26 mouse cellular contexts compared by ENCODE assay signal in genomic region chr4:153469712-153470111, GRCm38 (mm10). TPM values are rescaled to one million over a fixed set of nuclear protein-coding genes. Genes with fewer than 3 reads are reported as not detected.
DNase-seq lines count a peak whose midpoint lies in the region; ATAC-seq and TF ChIP-seq lines count a peak whose summit lies in the region.
"Had no signal": no experiment of that assay in that cellular context is flagged by ENCODE, and none has a peak within 500 bp of the region (broad histone marks: within the 10 kb centered on the region; RNA-seq: fewer than 3 reads in every experiment).

No protein-coding gene starts in this region.

- H3K27me3 ChIP-seq in cerebellum, adult 2 months (ENCODE audit: control insufficient read depth, insufficient read depth, low read length): no peaks in the 10 kb centered on the region
- H3K27me3 ChIP-seq in E14TG2a.4 (ENCODE audit: insufficient read depth, low read length): peaks cover 22% of the 10 kb centered on the region
- H3K27me3 ChIP-seq: CH12.LX; embryonic facial prominence, embryonic 12.5 days; embryonic facial prominence, embryonic 15.5 days; hindbrain, embryonic 12.5 days; hindbrain, embryonic 15.5 days had no signal

- TF ChIP-seq POLR2A in cerebellum, adult 2 months (IDR thresholded peaks at IDR 0.05; ENCODE audit: borderline replicate concordance, insufficient read depth, low read length): no peak

- peaks cover 15% of the 10 kb centered on the region for H3K9me3 ChIP-seq in E14TG2a.4 (ENCODE audit: low read length)
- H3K9me3 ChIP-seq: embryonic facial prominence, embryonic 15.5 days; hindbrain, embryonic 15.5 days had no signal

- ATAC-seq in cerebellum, adult (ENCODE audit: insufficient number of reproducible peaks, low FRiP score, low TSS enrichment): no peak
- ATAC-seq: forebrain, embryonic 14.5 days; forebrain, postnatal 0 days; intestine, postnatal 0 days had no signal

- no peak overlapping the region for H3K27ac ChIP-seq in cerebellum, adult 2 months (ENCODE audit: insufficient read depth, low read length)
- H3K27ac ChIP-seq in left cerebral cortex, adult 2 months: peak overlapping the region; percentile 19
- H3K27ac ChIP-seq: embryonic facial prominence, embryonic 12.5 days; embryonic facial prominence, embryonic 15.5 days; gastrocnemius, adult 2 months; hindbrain, embryonic 12.5 days; hindbrain, embryonic 15.5 days had no signal

- H3K36me3 ChIP-seq in E14TG2a.4 (ENCODE audit: insufficient read depth, low read length): no peaks in the 10 kb centered on the region
- H3K36me3 ChIP-seq: embryonic facial prominence, embryonic 12.5 days; embryonic facial prominence, embryonic 15.5 days had no signal

- no peak overlapping the region for H3K4me3 ChIP-seq in cerebellum, adult 2 months (replicated peaks; ENCODE audit: insufficient read depth, low read depth, low read length)
- H3K4me3 ChIP-seq in left cerebral cortex, adult 2 months: no peak overlapping the region
- H3K4me3 ChIP-seq in E14TG2a.4 (replicated peaks; ENCODE audit: low read length): peak overlapping the region; percentile 43; the same call in 1 of the 2 replicates
- H3K4me3 ChIP-seq: embryonic facial prominence, embryonic 12.5 days; embryonic facial prominence, embryonic 15.5 days; gastrocnemius, adult 2 months; hindbrain, embryonic 12.5 days; hindbrain, embryonic 15.5 days had no signal

- 20% methylated on average over 15 of the region's 15 CpGs for WGBS in cerebellum, adult 2 months

- DNase-seq in cerebellum, adult 2 months: peak; percentile 35 to 59
- peak; percentile 32 to 56 for DNase-seq in cerebellum, postnatal 25 days
- no peak for DNase-seq in cerebellum, postnatal 4 days (ENCODE audit: low spot score in 2 of 2)
- DNase-seq in left cerebral cortex, adult 2 months (ENCODE audit: extremely low spot score in 1 of 2, low spot score in 2 of 2): peak in 1 of 2 experiments; percentile 41
- DNase-seq in left cerebral cortex, adult 8-10 months (ENCODE audit: low spot score in 2 of 2): no peak
- DNase-seq: adrenal gland, adult 2 months; adrenal gland, postnatal 14 days; B cell, adult 2 months; forebrain, postnatal 0 days; gastrocnemius, adult 2 months; gastrocnemius, postnatal 14 days; heart, adult 11 months had no signal

- TF ChIP-seq CTCF in cerebellum, adult 2 months (IDR thresholded peaks at IDR 0.05; ENCODE audit: borderline replicate concordance, insufficient read depth, low read depth, low read length): no peak
- no peak for TF ChIP-seq CTCF in left cerebral cortex, adult 2 months (IDR thresholded peaks at IDR 0.05)
- no peak for TF ChIP-seq CTCF in E14TG2a.4 (conservative IDR thresholded peaks at IDR 0.05; ENCODE audit: low read length)

- intact Hi-C loops in left cerebral cortex, adult 2 months (cut with DNase I): no loop called here

- H3K4me1 ChIP-seq in cerebellum, adult 2 months (ENCODE audit: control insufficient read depth, insufficient read depth, low read length): no peaks in the 10 kb centered on the region
- H3K4me1 ChIP-seq in E14TG2a.4 (replicated peaks; ENCODE audit: low read depth, low read length): peaks cover 16% of the 10 kb centered on the region
- H3K4me1 ChIP-seq: embryonic facial prominence, embryonic 12.5 days; embryonic facial prominence, embryonic 15.5 days had no signal

RNA-seq across cellular contexts. Expression of gene Ajap1, which starts 12.9 kb away (rescaled TPM):
- polyA plus RNA-seq in cerebellum, adult 2 months (2012; rRNA removed): 18.6 and 19.1 TPM in 2 replicates
- total RNA-seq in left cerebral cortex, adult 2 months (2021): 10 to 100 TPM; 54.5 to 58.6 TPM
- 10 to 100 TPM; 45.9 to 58.5 (median 52.9) TPM for total RNA-seq in left cerebral cortex, adult 8-10 months (2022)
- total RNA-seq: CH12.LX; common myeloid progenitor, adult 5-6 weeks; hematopoietic stem cell, adult 5-6 weeks; MEL had no signal
- polyA plus RNA-seq: heart, embryonic 14.5 days; heart, postnatal 0 days had no signal

Comparison
In these comparisons a context has a peak if more than half of its experiments do, and no peak if none do; other contexts are left out.
1. DNase-seq: peak in cerebellum, adult 2 months (2 of 2) and cerebellum, postnatal 25 days (2 of 2); none in cerebellum, postnatal 4 days (0 of 2) and left cerebral cortex, adult 8-10 months (0 of 2).